Mouse (Mus musculus): ENCODE results near the gene Olfr605.
"Not testable (repeated sequence)": the region's sequence is repeated elsewhere in the genome, so short reads cannot be mapped to it uniquely, and the experiment has no call there.

The Olfr605 gene

DNA sequence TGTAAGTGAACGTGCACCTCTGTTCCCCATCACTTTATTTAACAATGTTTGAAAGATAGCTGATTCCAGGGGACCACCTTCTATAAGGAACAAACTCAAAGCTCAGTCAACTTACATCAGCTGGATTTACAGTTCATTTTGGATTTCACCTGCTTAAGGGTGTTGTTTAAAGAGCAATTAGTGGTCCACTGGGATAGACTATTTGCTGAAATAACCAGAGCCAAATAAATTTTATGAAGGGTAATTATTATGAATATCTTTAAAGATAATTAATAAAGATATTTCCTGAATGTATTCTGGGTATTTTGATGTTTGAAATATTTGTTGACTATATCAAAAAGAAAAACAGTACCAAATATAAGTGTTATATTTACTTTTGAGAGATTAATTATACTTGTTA is at the start of gene Olfr605:
TSS of gene Olfr605 (minus strand) at position 101 of the 400 bp plus-strand sequence.
- DNase-seq = no peak

DNA sequence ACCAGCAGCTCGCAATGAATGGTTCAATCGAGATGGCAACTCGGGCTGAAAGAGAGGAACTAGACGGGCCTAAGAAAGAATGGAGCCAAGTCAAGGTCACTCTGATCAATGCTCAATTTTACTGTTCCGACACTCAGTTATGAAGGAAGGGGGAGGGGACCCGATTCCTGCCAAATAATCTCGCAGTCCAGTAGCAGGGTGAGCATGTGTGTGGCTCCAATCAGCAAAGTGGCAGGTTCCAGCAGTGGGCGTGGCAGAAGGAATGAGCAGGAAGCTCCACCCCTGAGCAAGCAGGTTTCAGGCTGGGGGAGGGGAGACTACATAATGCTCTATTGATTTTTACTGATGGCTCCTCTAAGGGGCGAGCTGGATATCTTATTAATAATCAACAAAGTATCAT is 31.9 kb upstream of the Olfr605 start:
- not testable (repeated sequence) for DNase-seq

DNA sequence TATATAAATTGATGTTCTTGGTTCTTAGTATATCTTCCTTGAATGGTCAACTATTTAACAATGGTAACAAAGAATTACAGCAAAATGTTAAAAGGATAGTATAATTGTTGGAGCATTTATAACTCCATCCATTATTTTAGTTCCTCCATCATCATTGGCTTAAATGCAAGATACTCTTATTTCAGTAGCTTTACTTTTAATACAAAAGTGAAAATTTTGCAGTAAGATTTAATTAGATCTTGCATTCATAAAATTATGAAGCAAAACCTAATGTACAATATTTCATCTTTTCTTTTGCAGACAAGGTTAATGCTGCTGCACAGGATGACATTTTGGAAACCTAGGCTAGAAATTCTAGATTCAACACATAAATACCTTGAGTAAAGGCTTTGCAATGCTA is 24.3 kb upstream of the Olfr605 start, which contains the start of gene Olfr608:
TSS of gene Olfr608 (plus strand) at position 301 of the 400 bp plus-strand sequence.
- no peak for DNase-seq

DNA sequence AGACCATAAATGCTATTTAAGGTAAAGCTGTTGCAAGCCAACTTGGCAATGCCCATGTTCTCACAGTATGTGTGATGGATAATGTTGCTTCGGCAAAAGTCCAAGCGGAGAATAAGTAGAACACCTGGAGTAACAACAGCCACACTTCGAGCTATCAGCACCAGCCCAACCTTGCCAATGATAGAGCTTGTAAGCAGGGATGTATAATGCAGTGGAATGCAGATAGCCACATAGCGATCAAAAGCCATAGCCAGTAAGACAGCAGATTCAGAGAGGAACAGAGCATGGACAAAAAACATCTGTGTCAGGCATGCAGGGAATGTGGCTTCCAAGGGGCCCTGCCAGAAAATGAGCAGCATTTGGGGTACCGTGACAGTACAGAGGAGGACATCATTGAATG is 15.4 kb upstream of the Olfr605 start:
- no peak for DNase-seq

DNA sequence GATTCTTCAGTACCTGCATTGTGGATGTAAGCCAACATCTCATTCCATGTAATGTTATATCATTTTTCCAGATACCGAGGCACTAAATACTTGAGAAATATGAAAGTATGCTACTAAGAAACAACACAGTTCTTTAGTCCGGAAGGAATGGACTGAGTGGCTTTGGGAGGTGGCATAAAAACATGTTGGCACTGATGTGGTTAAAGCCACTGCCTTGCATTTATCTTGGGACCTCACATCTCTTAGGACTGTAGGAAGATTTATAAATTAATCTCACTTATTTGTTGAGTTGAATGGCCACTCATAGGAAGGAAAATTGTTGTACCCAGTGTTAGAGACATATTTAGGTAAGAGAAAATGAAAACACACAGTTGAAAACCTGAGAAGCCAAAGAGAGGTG is 3.5 kb upstream of the Olfr605 start, which contains the start of gene Olfr606:
TSS of gene Olfr606 (plus strand) at position 301 of the 400 bp plus-strand sequence.
- no peak for DNase-seq

DNA sequence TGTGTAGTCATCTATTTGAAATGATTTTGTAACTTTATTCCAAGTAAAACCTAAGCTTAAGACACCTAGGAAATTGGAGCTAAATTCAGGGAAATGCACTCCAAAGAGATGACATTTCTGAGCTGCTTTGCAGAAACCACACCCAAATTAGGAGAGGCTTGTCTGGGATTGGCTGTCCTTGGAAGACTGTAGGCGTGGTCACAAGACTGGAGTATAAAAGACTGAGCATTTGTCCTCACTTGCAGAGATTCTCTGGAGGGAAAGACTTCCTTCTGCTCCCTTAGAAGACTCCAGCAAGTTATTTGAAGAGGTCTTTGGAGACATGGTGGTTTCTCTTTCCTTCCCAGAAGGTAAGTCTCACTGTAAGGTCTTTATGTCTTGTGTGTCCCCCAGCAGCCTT is 30.5 kb downstream of the Olfr605 start, which contains the start of gene Usp17lc:
TSS of gene Usp17lc (plus strand) at position 301 of the 400 bp plus-strand sequence.
- DNase-seq = not testable (repeated sequence)

DNA sequence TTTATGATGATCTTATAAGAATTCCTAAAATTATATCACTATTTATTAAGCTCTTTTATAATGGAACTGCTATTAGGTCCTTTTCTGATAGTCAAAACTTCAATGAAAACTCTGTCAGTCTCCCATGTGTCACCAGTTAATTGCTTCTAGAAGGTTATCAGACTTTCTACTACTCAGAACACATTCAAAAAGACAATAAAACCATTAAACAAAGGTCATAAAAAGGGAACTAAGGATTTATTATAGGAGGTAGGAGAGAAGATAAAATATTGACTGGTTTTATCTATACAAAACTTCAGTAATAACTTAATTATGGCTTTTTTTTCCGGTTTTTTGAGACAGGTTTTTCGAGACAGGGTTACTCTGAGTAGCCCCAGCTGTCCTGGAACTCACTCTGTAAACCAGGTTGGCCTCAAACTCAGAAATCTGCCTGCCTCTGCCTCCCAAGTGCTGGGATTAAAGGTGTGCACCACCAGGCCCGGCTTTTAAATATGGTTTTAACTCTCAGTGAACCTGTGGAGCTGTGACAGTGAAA is 38.7 kb downstream of the Olfr605 start:
- DNase-seq = not testable (repeated sequence)

DNA sequence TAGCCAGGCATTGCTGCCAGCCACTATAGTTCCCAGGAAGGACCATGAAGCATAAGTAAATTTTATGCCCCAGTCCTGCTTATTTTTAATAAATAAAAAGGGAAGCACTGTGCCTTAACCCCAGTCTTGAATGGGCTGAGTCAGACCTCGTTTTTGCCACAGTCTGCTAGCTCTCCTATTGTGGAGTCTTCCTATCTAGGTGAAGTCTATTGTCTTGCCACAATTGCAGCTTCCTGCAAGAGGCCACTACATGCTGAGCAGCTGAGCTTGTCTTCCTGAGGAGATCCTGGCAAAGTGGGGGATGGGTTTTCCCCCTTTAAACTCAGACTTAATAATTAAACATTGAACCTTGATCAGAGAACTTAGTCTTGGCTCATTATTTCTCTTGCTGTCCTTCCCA is 46.3 kb downstream of the Olfr605 start:
- no peak for DNase-seq

DNA sequence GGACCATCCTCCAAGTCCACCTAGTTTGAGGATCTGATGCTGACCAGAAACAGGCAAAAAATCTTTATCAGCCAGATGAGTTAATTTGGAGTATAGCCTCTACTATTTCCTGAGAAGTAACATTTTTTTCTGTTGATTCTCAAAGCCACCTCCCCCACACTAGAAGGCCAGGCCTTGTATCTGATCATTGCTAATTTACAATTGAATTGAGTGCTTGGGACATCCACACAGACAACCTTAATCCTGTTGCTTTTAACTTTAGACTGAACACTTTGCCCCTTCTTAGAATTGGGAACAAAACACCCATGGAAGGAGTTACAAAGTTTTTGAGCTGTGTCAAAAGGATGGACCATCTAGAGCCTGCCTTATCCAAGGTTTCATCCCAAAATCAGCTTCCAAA is 47.5 kb downstream of the Olfr605 start:
- no peak for DNase-seq
